Mouse (Mus musculus) erythroblast, embryonic 14.5 days (primary cell): Measurements from ENCODE around the gene Rad51b.

ENCODE experiments used
- GATA1 ChIP-seq: IDR thresholded peaks from 2 replicates; pipeline ENCODE4 v1.6.1; 2012; ENCODE audit warnings: low read length, inconsistent platforms, mixed read lengths
- TAL1 ChIP-seq: IDR thresholded peaks from 3 replicates; pipeline ENCODE4 v1.6.1; 2012; ENCODE audit warnings: low read length, inconsistent platforms, mixed read lengths

- TF ChIP-seq GATA1, result no peak
- no peak for TF ChIP-seq TAL1
Observed at GRCm38 (mm10) chr12:79261035-79261434, 36.0 kb upstream of the Rad51b start.
